Mouse (Mus musculus) c-Kit-positive CD71-negative TER-119-negative erythroid progenitor cells, embryonic 14.5 days (primary cell): ENCODE measurements around the gene Clk2.
"Not testable (repeated sequence)": the region's sequence is repeated elsewhere in the genome, so short reads cannot be mapped to it uniquely, and the experiment has no call there.

Experiments used
- DNase-seq: peaks from one replicate; pipeline ENCODE4 v3.0.0-alpha.2; 2013; ENCODE audit warnings: low read depth

The Clk2 gene

GRCm38 (mm10) chr3:89190436-89190835 is 25.8 kb downstream of the Clk2 start:
- DNase-seq = no peak

GRCm38 (mm10) chr3:89193351-89193750 is 28.8 kb downstream of the Clk2 start:
- DNase-seq = no peak

GRCm38 (mm10) chr3:89193853-89194252 is 29.3 kb downstream of the Clk2 start:
- DNase-seq = no peak

GRCm38 (mm10) chr3:89195979-89196877 is 31.6 kb downstream of the Clk2 start:
- DNase-seq = peak; percentile 85

GRCm38 (mm10) chr3:89199839-89200238 is 35.2 kb downstream of the Clk2 start:
- DNase-seq = no peak

- DNase-seq = peak; percentile 94
Observed at GRCm38 (mm10) chr3:89202253-89203141, 37.9 kb downstream of the Clk2 start, which contains the start of gene Gba. TSS of gene Gba (plus strand) at chr3:89202928.

GRCm38 (mm10) chr3:89203142-89203514 is 38.5 kb downstream of the Clk2 start:
- DNase-seq = no peak

GRCm38 (mm10) chr3:89206079-89206478 is 41.5 kb downstream of the Clk2 start:
- no peak for DNase-seq

GRCm38 (mm10) chr3:89206695-89207094 is 42.1 kb downstream of the Clk2 start:
- DNase-seq = no peak

GRCm38 (mm10) chr3:89208075-89208657 is 43.6 kb downstream of the Clk2 start:
- no peak for DNase-seq

GRCm38 (mm10) chr3:89208736-89209135 is 44.1 kb downstream of the Clk2 start:
- no peak for DNase-seq

GRCm38 (mm10) chr3:89209731-89210130 is 45.1 kb downstream of the Clk2 start:
- DNase-seq = no peak

- no peak for DNase-seq
Observed at GRCm38 (mm10) chr3:89210162-89210561, 45.6 kb downstream of the Clk2 start.

- no peak for DNase-seq
Observed at GRCm38 (mm10) chr3:89210731-89211130, 46.1 kb downstream of the Clk2 start.

- DNase-seq = peak; percentile 91
Observed at GRCm38 (mm10) chr3:89213803-89214530, 49.4 kb downstream of the Clk2 start.

GRCm38 (mm10) chr3:89214681-89215411 is 50.3 kb downstream of the Clk2 start, which contains the start of gene Thbs3:
TSS of gene Thbs3 (plus strand) at chr3:89215180.
- no peak for DNase-seq

- DNase-seq = peak; percentile 91
Observed at GRCm38 (mm10) chr3:89215853-89216252, 51.3 kb downstream of the Clk2 start.

- DNase-seq = not testable (repeated sequence)
Observed at GRCm38 (mm10) chr3:89216407-89216806, 51.8 kb downstream of the Clk2 start.

GRCm38 (mm10) chr3:89218271-89218670 is 53.7 kb downstream of the Clk2 start:
- no peak for DNase-seq

GRCm38 (mm10) chr3:89219546-89219945 is 55.0 kb downstream of the Clk2 start:
- no peak for DNase-seq

GRCm38 (mm10) chr3:89221167-89221566 is 56.6 kb downstream of the Clk2 start:
- no peak for DNase-seq
